Mouse (Mus musculus): ENCODE data around the gene Doc2a.
A peak's percentile ranks its signal among the peaks of the same experiment; 100 is the strongest.
"Not testable (repeated sequence)": the region's sequence is repeated elsewhere in the genome, so short reads cannot be mapped to it uniquely, and the experiment has no call there.

The Doc2a gene

GRCm38 (mm10) chr7:126870520-126870891 is 23.3 kb downstream of the Doc2a start:
- DNase-seq = no peak

GRCm38 (mm10) chr7:126877239-126877638 is 30.0 kb downstream of the Doc2a start:
- DNase-seq = no peak

GRCm38 (mm10) chr7:126881040-126881439 is 33.8 kb downstream of the Doc2a start:
- no peak for DNase-seq

GRCm38 (mm10) chr7:126883731-126884181 is 36.5 kb downstream of the Doc2a start:
- peak; percentile 37 for DNase-seq

GRCm38 (mm10) chr7:126884286-126885164 is 37.3 kb downstream of the Doc2a start, which contains the start of gene Taok2:
Taok2 (minus strand) TSS chr7:126884703.
- peak; percentile 99 for DNase-seq

- no peak for DNase-seq
Measured at GRCm38 (mm10) chr7:126887281-126887680, 40.1 kb downstream of the Doc2a start.

- peak; percentile 25 for DNase-seq
Measured at GRCm38 (mm10) chr7:126888852-126889251, 41.6 kb downstream of the Doc2a start.

- DNase-seq = no peak
Measured at GRCm38 (mm10) chr7:126896912-126897311, 49.7 kb downstream of the Doc2a start.

- no peak for DNase-seq
Measured at GRCm38 (mm10) chr7:126897390-126898101, 50.3 kb downstream of the Doc2a start.

- DNase-seq = peak; percentile 96
Measured at GRCm38 (mm10) chr7:126898102-126898990, 51.1 kb downstream of the Doc2a start.

GRCm38 (mm10) chr7:126899781-126900180 is 52.6 kb downstream of the Doc2a start:
- DNase-seq = not testable (repeated sequence)
